ENCODE assay signal across 8 mouse cellular contexts in genomic region chr1:52500314-52500981, GRCm38 (mm10). TPM values are rescaled to one million over a fixed set of nuclear protein-coding genes. Genes with fewer than 3 reads are reported as not detected.
A peak's percentile ranks its signal among the peaks of the same experiment; 100 is the strongest.
DNase-seq lines count a peak whose midpoint lies in the region; ATAC-seq and TF ChIP-seq lines count a peak whose summit lies in the region.

Nab1 (minus strand) TSS chr1:52500679.

- under 1% methylated on average over 39 of the region's 80 CpGs for WGBS in forebrain, embryonic 14.5 days
- whole genome bisulfite sequencing in lung, embryonic 14.5 days, result 2% methylated on average over 70 of the region's 80 CpGs

- peak; percentile 88 for ATAC-seq in forebrain, embryonic 14.5 days
- ATAC-seq in lung, embryonic 14.5 days (ENCODE audit: insufficient read depth), result peak; percentile 88
- peak; percentile 81 for ATAC-seq in neutrophil, adult 5-6 weeks (ENCODE audit: extremely low read depth, insufficient number of reproducible peaks, low FRiP score, poor library complexity, severe bottlenecking)

- peak within 1 kb of the TSS; percentile 78 for H3K4me2 ChIP-seq in forebrain, embryonic 14.5 days (ENCODE audit: low read length)
- H3K4me2 ChIP-seq in lung, embryonic 14.5 days, result peak within 1 kb of the TSS; percentile 74

- peak within 1 kb of the TSS; percentile 84 for H3K4me3 ChIP-seq in E14TG2a.4 (replicated peaks; ENCODE audit: low read length)
- peak within 1 kb of the TSS; percentile 71 for H3K4me3 ChIP-seq in forebrain, embryonic 14.5 days (ENCODE audit: low read depth, low read length)
- H3K4me3 ChIP-seq in lung, embryonic 14.5 days (ENCODE audit: low read depth, low read length), result peak within 1 kb of the TSS; percentile 85

- H3K4me1 ChIP-seq in E14TG2a.4 (replicated peaks; ENCODE audit: low read depth, low read length), result peaks cover 10% of the 10 kb centered on the region
- no peaks in the 10 kb centered on the region for H3K4me1 ChIP-seq in forebrain, embryonic 14.5 days (ENCODE audit: control insufficient read depth, insufficient read depth, low read length)
- H3K4me1 ChIP-seq in lung, embryonic 14.5 days (ENCODE audit: insufficient read depth), result no peaks in the 10 kb centered on the region; the same call in 1 of the 2 replicates

- peak; percentile 68 for DNase-seq in c-Kit-positive CD71-positive TER-119-positive erythroid progenitor cells, embryonic 14.5 days (ENCODE audit: low spot score)
- peak; percentile 65 for DNase-seq in forebrain, embryonic 14.5 days (ENCODE audit: low spot score)
- DNase-seq in heart, postnatal 14 days, result peak; percentile 85 to 90
- DNase-seq in layer of hippocampus, adult 18-20 months (ENCODE audit: low spot score in 2 of 2), result peak; percentile 21 to 63
- peak; percentile 65 for DNase-seq in lung, embryonic 14.5 days
- peak; percentile 66 for DNase-seq in testis, postnatal 14 days (ENCODE audit: low spot score)

- no peak for TF ChIP-seq CTCF in E14TG2a.4 (conservative IDR thresholded peaks at IDR 0.05; ENCODE audit: low read length)
- TF ChIP-seq CTCF in lung, embryonic 14.5 days (IDR thresholded peaks at IDR 0.05; ENCODE audit: low read depth), result no peak

- H3K9ac ChIP-seq in forebrain, embryonic 14.5 days (ENCODE audit: low read length), result peak within 1 kb of the TSS; percentile 80
- H3K9ac ChIP-seq in lung, embryonic 14.5 days, result peak within 1 kb of the TSS; percentile 87

- peak within 1 kb of the TSS; percentile 77 for H3K27ac ChIP-seq in forebrain, embryonic 14.5 days (ENCODE audit: low read depth, low read length)
- H3K27ac ChIP-seq in lung, embryonic 14.5 days (ENCODE audit: low read depth), result peak within 1 kb of the TSS; percentile 90

- peaks cover 33% of the 10 kb centered on the region for H3K27me3 ChIP-seq in E14TG2a.4 (ENCODE audit: insufficient read depth, low read length)
- no peaks in the 10 kb centered on the region for H3K27me3 ChIP-seq in forebrain, embryonic 14.5 days (replicated peaks; ENCODE audit: control insufficient read depth, insufficient read depth, low read length)
- no peaks in the 10 kb centered on the region for H3K27me3 ChIP-seq in lung, embryonic 14.5 days (ENCODE audit: insufficient read depth, low read length)

- no peaks in the 10 kb centered on the region for H3K36me3 ChIP-seq in E14TG2a.4 (ENCODE audit: insufficient read depth, low read length)
- no peaks in the 10 kb centered on the region for H3K36me3 ChIP-seq in forebrain, embryonic 14.5 days (ENCODE audit: control insufficient read depth, insufficient read depth, low read length)
- H3K36me3 ChIP-seq in lung, embryonic 14.5 days (ENCODE audit: insufficient read depth), result no peaks in the 10 kb centered on the region

- intact Hi-C loops in heart, postnatal 14 days (cut with DNase I), result loop anchor here (10.0 kb wide), 1 partner anchor 254 kb away; no protein-coding TSS in a partner anchor

- H3K9me3 ChIP-seq in E14TG2a.4 (ENCODE audit: low read length), result no peaks in the 10 kb centered on the region
- no peaks in the 10 kb centered on the region for H3K9me3 ChIP-seq in forebrain, embryonic 14.5 days (replicated peaks; ENCODE audit: control insufficient read depth, low read length)
- H3K9me3 ChIP-seq in lung, embryonic 14.5 days (ENCODE audit: low read depth, low read length), result no peaks in the 10 kb centered on the region

RNA-seq across cellular contexts. Expression of gene Nab1, which starts in this region (rescaled TPM):
- polyA plus RNA-seq in forebrain, embryonic 14.5 days (2014; fragmentation: Nextera tagmentation; extraction: Ambion mirVana), result 6.1 and 8.5 TPM in 2 replicates
- total RNA-seq in heart, postnatal 14 days (2021), result 10 to 100 TPM; 24.8 to 25.7 TPM
- 10 to 100 TPM; 34.1 to 36.6 TPM for total RNA-seq in layer of hippocampus, adult 18-20 months (2021)
- polyA plus RNA-seq in lung, embryonic 14.5 days (2014; fragmentation: Nextera tagmentation; extraction: Ambion mirVana), result 24.0 and 25.7 TPM in 2 replicates
- total RNA-seq in neutrophil, adult 5-6 weeks (2017), result 35.6 and 40.5 TPM in 2 replicates

Comparison
In these comparisons a context has a peak if more than half of its experiments do, and no peak if none do; other contexts are left out.
1. Peak in every context shown above with its lines: DNase-seq, ATAC-seq, H3K4me3 ChIP-seq and H3K27ac ChIP-seq.